Mouse (Mus musculus): Measurements from ENCODE around the gene Slc16a4. TPM values are rescaled to one million over a fixed set of nuclear protein-coding genes. Genes with fewer than 3 reads are reported as not detected.

Gene Slc16a4
- polyA plus RNA-seq (2011; ENCODE audit: insufficient read length, low read depth, missing spikeins), result 11.6 and 13.5 TPM in 2 replicates

DNA sequence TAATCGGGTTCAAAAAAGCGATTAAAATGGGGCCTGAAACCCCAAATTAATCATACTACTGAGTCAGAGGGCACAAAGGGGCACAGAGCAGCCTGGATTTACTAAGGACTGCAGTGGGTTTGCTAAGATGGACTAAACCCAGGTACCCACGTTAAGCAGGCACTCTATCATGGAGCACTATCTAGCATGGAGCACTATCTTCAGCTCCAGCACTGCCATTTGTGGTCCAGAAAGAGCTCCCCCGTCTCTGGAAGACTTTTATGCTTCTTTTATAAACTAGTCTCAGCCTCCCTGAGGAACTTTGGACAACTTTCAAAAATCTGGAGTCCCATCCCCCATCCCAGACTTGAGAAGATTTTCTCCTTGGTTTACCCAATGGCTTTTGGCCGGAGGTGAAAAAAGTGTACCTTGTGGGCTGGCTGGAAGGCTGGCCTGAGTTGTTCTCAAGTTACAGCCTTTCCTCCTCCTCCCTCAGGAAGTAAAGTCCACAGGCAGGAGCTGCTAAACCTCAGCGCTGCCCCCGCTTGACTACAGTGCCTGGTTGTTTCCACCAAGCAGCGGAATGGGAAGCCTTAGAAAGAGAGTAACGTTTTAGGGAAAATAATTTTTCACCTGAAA, at the start of gene Slc16a4:
Slc16a4 (plus strand) TSS at position 467 of the 618 bp plus-strand sequence.
- Histone ChIP-seq H3K4me3 (ENCODE audit: insufficient read depth, low read length) (no peak within 1 kb of the TSS), H3K4me1 (ENCODE audit: control insufficient read depth, insufficient read depth, low read length) (no peaks in the 10 kb centered on the region), H3K27ac (ENCODE audit: insufficient read depth, low read length) (peak within 1 kb of the TSS; percentile 77)
- TF ChIP-seq CTCF (IDR thresholded peaks at IDR 0.05; ENCODE audit: borderline replicate concordance, insufficient read depth, low read length) (no peak), POLR2A (IDR thresholded peaks at IDR 0.05; ENCODE audit: low read depth, low read length) (peak; percentile 47)

DNA sequence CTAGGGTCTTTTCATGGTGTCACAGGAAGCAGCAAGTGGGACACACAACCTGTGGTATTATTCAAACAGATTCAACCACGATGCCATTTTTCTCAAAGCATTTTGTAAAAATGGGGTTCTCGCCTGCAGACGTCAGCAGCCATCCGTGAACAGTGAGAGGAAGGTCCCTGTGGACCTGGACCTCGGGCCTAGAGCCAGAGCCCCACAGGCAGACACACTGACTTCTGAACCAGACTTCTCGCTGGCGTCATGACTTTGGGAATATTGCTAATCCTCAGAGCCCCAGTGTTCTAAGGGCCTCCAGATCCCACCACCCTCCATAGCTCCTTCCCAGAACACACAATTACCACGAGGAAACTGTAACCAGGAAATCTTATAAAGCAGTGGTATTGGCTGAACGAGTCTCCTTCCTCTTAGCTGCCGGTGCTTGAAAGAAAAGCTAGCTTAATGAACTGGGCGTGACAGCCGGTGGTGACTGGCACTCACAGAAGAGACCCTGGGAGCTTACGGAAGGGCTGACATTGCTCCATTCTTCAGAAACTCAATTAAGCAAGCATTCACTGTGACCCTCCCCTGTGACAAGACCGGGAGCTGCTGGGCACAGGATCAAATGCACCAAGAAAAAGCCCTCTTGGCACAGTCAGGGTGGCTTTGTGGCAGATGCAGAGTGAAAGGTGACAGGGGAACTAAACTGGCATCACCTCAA, 49.5 kb upstream of the Slc16a4 start:
- Histone ChIP-seq H3K27ac (ENCODE audit: insufficient read depth, low read length) (no peak overlapping the region), H3K4me3 (ENCODE audit: insufficient read depth, low read length) (no peak overlapping the region), H3K4me1 (ENCODE audit: control insufficient read depth, insufficient read depth, low read length) (no peaks in the 10 kb centered on the region)
- TF ChIP-seq CTCF (IDR thresholded peaks at IDR 0.05; ENCODE audit: borderline replicate concordance, insufficient read depth, low read length) (no peak), POLR2A (IDR thresholded peaks at IDR 0.05; ENCODE audit: low read depth, low read length) (no peak)

DNA sequence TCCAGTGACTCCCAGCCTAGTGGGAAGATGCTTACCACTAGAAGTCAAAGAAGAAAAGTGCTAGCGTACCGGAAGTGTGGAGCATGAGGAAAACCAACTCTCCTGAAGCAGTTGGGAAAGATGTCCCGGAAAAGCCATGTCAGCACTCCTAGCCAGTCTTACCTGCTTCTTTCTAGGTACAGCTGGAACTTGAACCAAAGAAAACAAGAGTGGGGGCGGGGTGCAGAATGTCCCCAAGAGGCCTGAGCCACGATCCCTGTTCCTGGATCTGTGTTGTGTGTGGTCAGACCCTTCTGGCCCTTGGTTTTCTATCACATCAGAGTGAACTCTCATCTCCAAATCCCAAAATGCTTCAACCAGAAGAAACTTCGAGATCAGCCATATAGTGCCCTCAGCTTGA, 44.2 kb upstream of the Slc16a4 start:
- H3K27ac ChIP-seq (ENCODE audit: insufficient read depth, low read length), result no peak overlapping the region
- H3K4me3 ChIP-seq (ENCODE audit: insufficient read depth, low read length), result no peak overlapping the region
- H3K4me1 ChIP-seq (ENCODE audit: control insufficient read depth, insufficient read depth, low read length), result no peaks in the 10 kb centered on the region
- TF ChIP-seq POLR2A (IDR thresholded peaks at IDR 0.05; ENCODE audit: low read depth, low read length) (no peak), CTCF (IDR thresholded peaks at IDR 0.05; ENCODE audit: borderline replicate concordance, insufficient read depth, low read length) (no peak)

DNA sequence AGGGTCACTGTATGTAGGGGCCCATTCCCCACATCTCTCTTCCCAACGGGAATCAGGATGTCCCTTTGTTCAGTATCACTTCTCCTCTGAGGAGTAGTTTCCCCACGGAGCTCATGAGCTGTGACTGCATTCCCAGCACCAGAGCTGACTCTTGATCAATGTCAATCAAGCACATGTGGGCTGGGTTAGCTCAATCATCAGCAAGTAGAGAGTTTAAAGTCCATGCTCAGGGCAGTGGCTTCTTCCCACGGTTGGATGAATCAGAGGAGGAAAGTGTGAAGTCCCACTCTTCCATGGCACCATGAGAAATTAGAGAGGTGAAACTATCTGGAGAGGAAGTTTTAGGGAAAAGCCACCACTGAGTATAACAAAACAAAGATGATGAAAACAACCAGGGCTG, 42.0 kb upstream of the Slc16a4 start:
- no peak overlapping the region for H3K27ac ChIP-seq (ENCODE audit: insufficient read depth, low read length)

DNA sequence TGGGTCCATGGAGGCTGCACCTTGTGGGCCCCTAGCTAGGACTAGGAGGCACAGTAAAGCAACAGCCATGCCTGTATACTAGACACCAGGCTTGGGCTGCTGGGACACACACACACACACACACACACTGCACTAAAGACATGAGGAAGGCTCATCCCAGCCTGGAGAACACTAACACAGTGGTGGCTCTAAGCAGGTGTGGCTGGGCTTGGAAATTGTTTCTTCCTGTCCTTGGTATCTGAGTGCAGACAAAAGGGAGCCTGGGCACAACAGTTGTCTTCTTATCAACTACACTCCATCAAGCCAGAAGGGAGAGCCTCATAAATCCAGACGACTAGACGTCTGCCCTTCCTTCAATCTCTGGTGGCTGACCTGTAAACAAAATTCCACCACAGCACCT, 40.7 kb upstream of the Slc16a4 start:
- no peak for TF ChIP-seq CTCF (IDR thresholded peaks at IDR 0.05; ENCODE audit: borderline replicate concordance, insufficient read depth, low read length)
- TF ChIP-seq POLR2A (IDR thresholded peaks at IDR 0.05; ENCODE audit: low read depth, low read length), result no peak
- Histone ChIP-seq H3K4me1 (ENCODE audit: control insufficient read depth, insufficient read depth, low read length) (no peaks in the 10 kb centered on the region), H3K27ac (ENCODE audit: insufficient read depth, low read length) (no peak overlapping the region), H3K4me3 (ENCODE audit: insufficient read depth, low read length) (no peak overlapping the region)

More for the DNA sequence above, 42.0 kb upstream of the Slc16a4 start:
- TF ChIP-seq CTCF (IDR thresholded peaks at IDR 0.05; ENCODE audit: borderline replicate concordance, insufficient read depth, low read length), result no peak
- TF ChIP-seq POLR2A (IDR thresholded peaks at IDR 0.05; ENCODE audit: low read depth, low read length), result no peak
- no peaks in the 10 kb centered on the region for H3K4me1 ChIP-seq (ENCODE audit: control insufficient read depth, insufficient read depth, low read length)
- H3K4me3 ChIP-seq (ENCODE audit: insufficient read depth, low read length), result no peak overlapping the region

DNA sequence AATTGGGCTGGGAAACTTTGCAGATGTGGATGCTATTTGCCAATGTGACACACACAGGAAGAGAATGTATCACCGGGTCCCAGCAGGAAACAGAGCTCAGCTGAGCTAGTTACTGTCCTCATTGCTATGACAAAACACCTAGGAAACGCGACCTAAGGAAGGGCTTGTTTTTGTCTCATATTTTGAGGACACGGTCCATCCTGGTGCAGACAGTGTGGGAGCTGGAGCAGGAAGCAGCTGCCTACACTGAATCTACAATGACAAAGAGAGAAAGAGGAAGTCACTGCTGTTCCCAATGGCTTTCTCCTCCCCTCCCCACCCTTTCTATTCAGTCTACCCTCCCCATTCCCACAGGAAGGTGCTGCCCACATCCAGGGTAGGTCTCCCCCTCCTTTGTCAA, 39.0 kb upstream of the Slc16a4 start:
- Histone ChIP-seq H3K27ac (ENCODE audit: insufficient read depth, low read length) (no peak overlapping the region), H3K4me3 (ENCODE audit: insufficient read depth, low read length) (no peak overlapping the region), H3K4me1 (ENCODE audit: control insufficient read depth, insufficient read depth, low read length) (no peaks in the 10 kb centered on the region)
- TF ChIP-seq CTCF (IDR thresholded peaks at IDR 0.05; ENCODE audit: borderline replicate concordance, insufficient read depth, low read length) (no peak), POLR2A (IDR thresholded peaks at IDR 0.05; ENCODE audit: low read depth, low read length) (no peak)

DNA sequence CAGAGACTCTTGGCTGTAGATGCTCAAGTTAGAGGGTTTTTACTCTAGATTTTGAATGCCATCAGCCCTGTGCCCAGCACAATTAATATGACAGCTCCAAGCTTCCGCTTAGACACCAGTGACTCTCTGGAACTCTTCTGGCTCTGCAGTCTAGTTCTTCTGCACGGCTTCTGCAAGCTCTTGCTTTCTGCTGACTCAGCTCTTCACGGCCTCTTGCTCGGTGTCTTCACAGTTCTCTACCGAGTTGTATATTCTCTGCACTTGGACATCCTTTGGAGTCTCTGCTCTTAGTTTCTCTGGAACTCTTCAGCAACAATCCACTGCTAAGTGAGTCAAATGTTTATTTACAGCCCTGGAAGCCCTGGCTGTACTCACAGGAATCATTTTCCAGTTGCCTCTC, 37.1 kb upstream of the Slc16a4 start:
- H3K4me3 ChIP-seq (ENCODE audit: insufficient read depth, low read length), result no peak overlapping the region
- no peaks in the 10 kb centered on the region for H3K4me1 ChIP-seq (ENCODE audit: control insufficient read depth, insufficient read depth, low read length)
- no peak overlapping the region for H3K27ac ChIP-seq (ENCODE audit: insufficient read depth, low read length)
- TF ChIP-seq CTCF (IDR thresholded peaks at IDR 0.05; ENCODE audit: borderline replicate concordance, insufficient read depth, low read length) (no peak), POLR2A (IDR thresholded peaks at IDR 0.05; ENCODE audit: low read depth, low read length) (no peak)

DNA sequence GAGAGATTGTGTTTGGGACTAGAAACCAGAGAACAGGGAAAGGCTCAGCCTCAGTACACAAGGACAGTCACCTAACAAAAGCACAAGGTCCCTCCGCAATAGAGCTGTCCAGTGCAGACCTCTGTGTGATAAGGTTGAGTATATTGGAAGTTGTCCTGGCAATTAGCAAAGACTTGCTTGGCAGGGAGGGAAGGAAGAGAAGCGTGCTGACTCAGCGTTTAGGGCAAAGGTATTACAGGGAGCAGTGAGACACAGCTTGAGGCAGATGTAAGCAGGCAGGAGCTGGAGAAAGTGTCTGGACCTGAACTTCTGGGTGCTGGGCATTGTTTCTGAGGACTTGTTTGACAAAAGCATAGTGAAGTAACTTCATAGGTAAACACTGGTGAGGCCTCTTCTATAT, 35.0 kb upstream of the Slc16a4 start:
- no peaks in the 10 kb centered on the region for H3K4me1 ChIP-seq (ENCODE audit: control insufficient read depth, insufficient read depth, low read length)
- TF ChIP-seq CTCF (IDR thresholded peaks at IDR 0.05; ENCODE audit: borderline replicate concordance, insufficient read depth, low read length) (no peak), POLR2A (IDR thresholded peaks at IDR 0.05; ENCODE audit: low read depth, low read length) (no peak)
- no peak overlapping the region for H3K27ac ChIP-seq (ENCODE audit: insufficient read depth, low read length)
- H3K4me3 ChIP-seq (ENCODE audit: insufficient read depth, low read length), result no peak overlapping the region

DNA sequence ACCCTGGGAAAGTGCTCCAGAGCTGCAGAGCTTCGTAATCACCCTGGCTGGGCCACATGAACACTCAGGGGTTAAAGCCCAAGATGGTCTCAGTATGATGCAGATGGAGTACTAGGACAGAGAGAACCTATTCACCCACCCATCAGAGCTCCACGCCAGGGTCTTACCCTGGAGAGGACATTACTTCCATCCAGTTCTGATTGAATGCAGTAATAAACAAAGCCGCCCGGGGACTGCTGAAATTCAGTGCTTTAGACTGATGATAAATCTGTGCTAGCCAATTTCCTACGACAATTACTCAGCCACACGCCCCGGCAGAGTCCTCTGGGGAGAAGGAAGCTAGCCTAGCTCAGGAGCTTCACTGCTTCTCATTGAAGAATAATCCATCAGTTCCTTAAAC, 34.3 kb upstream of the Slc16a4 start:
- no peak overlapping the region for H3K4me3 ChIP-seq (ENCODE audit: insufficient read depth, low read length)
- H3K27ac ChIP-seq (ENCODE audit: insufficient read depth, low read length), result no peak overlapping the region
- TF ChIP-seq POLR2A (IDR thresholded peaks at IDR 0.05; ENCODE audit: low read depth, low read length) (no peak), CTCF (IDR thresholded peaks at IDR 0.05; ENCODE audit: borderline replicate concordance, insufficient read depth, low read length) (no peak)
- H3K4me1 ChIP-seq (ENCODE audit: control insufficient read depth, insufficient read depth, low read length), result no peaks in the 10 kb centered on the region

DNA sequence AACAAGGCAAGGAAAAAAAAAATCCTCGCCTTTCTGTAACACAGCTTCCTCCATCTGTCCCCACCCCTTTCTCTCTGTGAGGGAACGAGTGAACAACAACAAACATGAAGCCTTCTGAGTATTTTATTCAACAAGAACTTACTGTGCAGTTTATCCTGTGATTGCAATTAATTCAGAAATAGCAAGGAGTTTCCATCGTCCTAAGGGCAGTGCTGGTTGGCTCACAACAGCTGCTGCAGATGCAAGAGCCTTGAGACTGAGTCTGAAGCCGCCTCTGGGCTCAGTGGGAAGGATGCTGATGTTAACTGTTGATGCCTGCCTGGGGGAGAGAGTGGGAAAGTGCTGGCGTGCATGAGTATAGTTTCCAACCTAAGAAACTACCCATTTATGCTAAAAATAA, 33.1 kb upstream of the Slc16a4 start:
- TF ChIP-seq POLR2A (IDR thresholded peaks at IDR 0.05; ENCODE audit: low read depth, low read length) (no peak), CTCF (IDR thresholded peaks at IDR 0.05; ENCODE audit: borderline replicate concordance, insufficient read depth, low read length) (no peak)
- Histone ChIP-seq H3K4me3 (ENCODE audit: insufficient read depth, low read length) (no peak overlapping the region), H3K27ac (ENCODE audit: insufficient read depth, low read length) (no peak overlapping the region), H3K4me1 (ENCODE audit: control insufficient read depth, insufficient read depth, low read length) (no peaks in the 10 kb centered on the region)
